Mouse (Mus musculus): ENCODE results near the gene Lect2. TPM values are rescaled to one million over a fixed set of nuclear protein-coding genes. Genes with fewer than 3 reads are reported as not detected.
A peak's percentile ranks its signal among the peaks of the same experiment; 100 is the strongest.

Gene Lect2
- total RNA-seq, 2 experiments from 2014 or later: not detected

DNA sequence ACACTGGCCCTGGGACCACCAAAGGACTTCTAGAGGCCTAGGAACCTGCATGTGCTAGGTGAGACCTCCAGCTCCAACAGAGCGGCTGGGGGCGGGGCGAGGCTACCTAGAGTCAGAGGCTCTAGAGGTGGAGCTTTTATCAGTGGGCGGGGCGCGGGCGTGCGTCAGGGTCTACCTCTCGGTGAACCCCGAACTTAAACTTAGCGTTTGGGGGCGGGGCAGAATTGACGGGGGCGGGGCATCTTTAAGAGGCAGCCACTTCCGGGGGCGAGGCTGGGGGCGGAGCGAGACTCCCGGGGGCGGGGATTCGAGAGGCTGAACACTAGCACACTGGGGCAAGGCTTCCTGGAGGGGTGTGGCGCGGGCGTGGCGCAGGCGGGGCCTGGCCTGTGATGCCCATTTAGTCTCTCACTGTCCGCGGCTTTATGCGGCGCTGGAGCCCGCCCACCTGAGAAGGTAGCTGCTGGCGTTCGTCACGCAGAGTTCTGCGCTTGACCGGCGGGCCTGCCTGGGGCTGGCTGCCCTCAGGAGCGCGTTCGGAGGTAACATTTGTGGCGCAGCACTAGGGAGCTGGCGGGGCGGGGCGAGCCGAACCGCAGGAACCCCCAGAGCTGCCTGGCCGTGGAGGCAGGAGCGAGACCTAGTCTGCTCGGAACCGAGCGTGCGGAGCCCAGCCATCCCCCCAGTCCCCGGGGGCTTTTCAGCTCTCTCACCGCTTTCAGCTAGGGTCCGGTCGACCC, 26.1 kb downstream of the Lect2 start, which contains the start of gene Fbxl21:
TSS of gene Fbxl21 (plus strand) at position 392 of the 740 bp plus-strand sequence.
- H3K4me3 ChIP-seq: peak within 1 kb of the TSS; percentile 81
- no peak for TF ChIP-seq CTCF (conservative IDR thresholded peaks at IDR 0.05)
- peak within 1 kb of the TSS; percentile 57 for H3K27ac ChIP-seq
- DNase-seq (ENCODE audit: low spot score in 2 of 2): peak; percentile 90 to 93

DNA sequence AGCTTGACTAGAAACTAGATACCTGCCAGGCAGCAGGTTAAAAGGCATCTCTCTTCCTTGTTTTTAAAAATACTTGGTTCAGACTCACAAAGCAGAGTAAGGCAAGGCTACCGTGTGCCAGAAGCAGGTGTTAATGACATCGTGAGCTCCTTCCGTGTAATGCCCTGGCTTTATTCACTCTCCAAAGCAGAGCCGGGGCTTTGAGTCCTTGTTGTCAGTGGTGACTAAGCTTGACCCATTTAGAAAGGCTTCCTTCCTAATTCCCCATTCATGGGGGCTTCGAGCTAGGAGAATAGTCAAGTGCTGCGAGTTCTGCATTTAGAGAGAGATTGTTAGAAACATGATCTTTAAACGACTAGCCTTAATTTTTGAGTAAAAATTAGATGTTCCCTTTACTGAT, 31.5 kb downstream of the Lect2 start:
- no peak for TF ChIP-seq CTCF (conservative IDR thresholded peaks at IDR 0.05)
- DNase-seq (ENCODE audit: low spot score in 2 of 2): no peak
- Histone ChIP-seq H3K4me3 (no peak overlapping the region), H3K27ac (no peak overlapping the region)

DNA sequence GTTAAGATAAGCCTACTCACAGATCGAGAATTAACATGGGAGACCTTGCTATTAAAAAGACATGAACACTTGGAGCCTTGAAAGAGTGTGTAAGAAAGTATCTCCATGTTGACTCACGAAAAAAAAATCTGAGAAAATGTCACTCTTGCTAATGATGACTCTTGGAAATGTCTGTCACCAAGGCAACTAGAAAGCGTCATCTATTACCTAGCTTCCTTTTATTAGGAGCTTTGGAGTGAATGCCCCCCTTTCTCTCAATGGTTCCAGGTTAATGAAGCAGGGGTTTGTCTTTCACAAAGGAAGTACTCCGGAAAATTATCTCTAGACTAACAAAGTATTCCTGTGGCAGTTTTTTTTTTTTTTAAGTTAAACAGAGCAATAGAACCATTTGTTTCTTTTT, 32.0 kb downstream of the Lect2 start:
- no peak overlapping the region for H3K27ac ChIP-seq
- DNase-seq (ENCODE audit: low spot score in 2 of 2): no peak
- H3K4me3 ChIP-seq: no peak overlapping the region
- TF ChIP-seq CTCF (conservative IDR thresholded peaks at IDR 0.05): no peak

DNA sequence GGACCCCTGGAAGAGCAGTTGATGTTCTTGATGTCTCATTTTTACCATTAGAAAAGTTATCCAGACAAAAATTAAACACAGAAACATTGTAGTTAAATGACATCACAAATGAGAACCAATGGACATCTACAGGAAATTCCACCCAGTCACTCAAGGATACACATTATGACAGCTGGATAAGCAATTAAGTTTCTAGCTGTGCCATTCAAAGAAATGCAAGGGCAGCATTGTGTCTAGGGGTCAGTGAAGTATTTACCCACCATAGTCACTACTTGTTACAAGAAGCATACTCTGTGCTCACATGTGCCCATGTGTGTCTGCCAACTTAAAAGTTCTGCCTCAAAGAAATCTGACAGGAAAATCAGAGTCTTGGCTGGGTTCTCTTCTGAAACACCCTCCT, 34.7 kb downstream of the Lect2 start:
- TF ChIP-seq CTCF (conservative IDR thresholded peaks at IDR 0.05): no peak
- Histone ChIP-seq H3K27ac (no peak overlapping the region), H3K4me3 (no peak overlapping the region)
- DNase-seq (ENCODE audit: low spot score in 2 of 2): no peak

DNA sequence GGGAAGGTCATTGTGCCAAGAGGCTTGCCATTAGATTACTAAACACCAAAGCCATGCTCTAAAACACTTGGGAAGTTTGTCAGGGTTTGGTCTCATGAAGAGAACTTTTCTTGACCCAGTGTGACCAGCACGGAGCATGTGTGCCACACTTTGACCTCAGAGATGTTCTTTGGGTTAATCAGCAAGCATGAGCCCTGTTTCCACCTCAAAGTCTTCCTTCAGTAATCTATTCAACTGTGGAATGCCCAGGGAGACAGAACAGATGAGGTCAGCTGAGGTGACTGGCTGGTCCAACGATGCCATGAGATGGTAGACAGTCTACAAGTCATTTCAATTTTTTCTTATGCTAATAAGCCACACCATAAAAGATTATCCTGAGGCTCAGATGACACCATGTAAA, 38.5 kb downstream of the Lect2 start:
- Histone ChIP-seq H3K27ac (no peak overlapping the region), H3K4me3 (no peak overlapping the region)
- TF ChIP-seq CTCF (conservative IDR thresholded peaks at IDR 0.05): no peak
- DNase-seq (ENCODE audit: low spot score in 2 of 2): no peak

DNA sequence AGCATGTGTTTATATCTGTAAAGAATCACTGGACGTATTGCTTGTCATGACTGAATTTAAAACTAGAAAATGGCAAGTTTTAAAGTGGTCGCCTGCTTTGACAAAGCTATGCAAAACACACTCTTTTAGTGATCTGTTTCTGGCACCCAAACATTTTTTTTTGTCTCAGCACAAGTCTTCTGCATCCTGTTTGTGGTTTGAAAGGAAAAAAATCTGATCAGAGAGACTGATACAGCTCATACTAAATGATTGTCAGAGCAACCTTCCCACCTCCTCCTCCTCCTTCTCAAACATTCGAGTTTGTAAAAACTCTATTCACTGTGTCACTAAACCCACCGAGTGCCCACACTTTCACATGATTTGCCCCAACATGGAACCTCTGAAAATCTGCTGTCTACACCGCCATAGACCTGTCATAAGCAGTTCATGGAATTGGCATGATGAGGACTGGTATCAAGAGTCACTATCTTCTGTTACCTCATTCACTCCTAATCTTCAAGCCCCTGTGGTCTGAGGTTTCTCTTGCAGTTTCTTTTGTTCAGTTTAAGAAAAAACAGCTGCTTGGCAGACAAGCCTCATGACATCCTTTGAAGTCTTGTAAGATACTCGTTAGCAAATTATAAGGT, 41.3 kb downstream of the Lect2 start:
- Histone ChIP-seq H3K27ac (no peak overlapping the region), H3K4me3 (no peak overlapping the region)
- no peak for DNase-seq (ENCODE audit: low spot score in 2 of 2)
- TF ChIP-seq CTCF (conservative IDR thresholded peaks at IDR 0.05): no peak

DNA sequence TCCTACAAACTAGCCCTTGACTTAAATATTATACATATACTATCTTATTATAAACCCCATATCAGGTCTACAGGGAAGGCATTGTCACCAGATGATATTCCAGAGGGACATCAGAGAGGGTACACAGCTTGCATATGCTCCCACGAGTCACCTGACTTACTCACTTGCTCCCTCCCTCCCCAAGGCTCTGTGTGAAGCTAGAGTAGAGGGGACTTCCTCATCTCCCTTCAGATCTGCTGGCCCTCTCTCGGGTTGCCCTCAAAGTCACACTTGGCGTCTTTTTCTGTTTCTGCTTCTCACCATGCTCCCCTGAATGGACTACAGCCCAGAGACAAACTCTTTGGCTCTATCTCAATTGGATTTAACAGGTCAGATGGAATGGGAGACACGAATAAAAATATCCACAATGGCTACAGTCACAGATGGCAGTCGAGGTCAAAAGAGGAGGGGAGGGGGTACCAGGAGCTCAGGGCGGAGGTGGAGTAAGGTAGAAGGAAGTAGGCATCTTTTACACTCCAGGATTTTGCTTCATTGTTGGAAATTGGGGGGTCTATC, 46.4 kb downstream of the Lect2 start:
- DNase-seq (ENCODE audit: low spot score in 2 of 2): no peak
- H3K4me3 ChIP-seq: no peak overlapping the region
- H3K27ac ChIP-seq: no peak overlapping the region
- TF ChIP-seq CTCF (conservative IDR thresholded peaks at IDR 0.05): no peak

DNA sequence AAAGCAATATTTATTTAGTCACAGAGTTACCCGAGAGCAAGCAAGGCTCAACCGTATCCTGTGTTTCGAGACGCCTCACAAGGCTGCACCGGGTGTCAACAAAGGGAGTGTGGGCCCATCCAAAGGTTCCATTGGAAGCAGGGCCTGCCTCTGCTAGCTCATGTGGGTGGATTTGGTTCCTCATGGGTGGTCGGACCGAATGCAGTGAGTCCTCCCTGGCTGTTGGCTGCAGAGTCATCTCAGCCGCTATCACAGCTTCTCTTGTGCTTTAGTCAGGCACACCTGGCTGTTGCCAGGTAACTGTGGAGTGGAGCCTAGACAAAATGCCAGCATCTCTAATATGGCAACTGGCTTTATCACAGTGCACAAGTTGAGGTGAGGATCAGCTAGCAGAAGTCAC, 47.7 kb downstream of the Lect2 start:
- no peak for TF ChIP-seq CTCF (conservative IDR thresholded peaks at IDR 0.05)
- Histone ChIP-seq H3K4me3 (no peak overlapping the region), H3K27ac (no peak overlapping the region)
- no peak for DNase-seq (ENCODE audit: low spot score in 2 of 2)

DNA sequence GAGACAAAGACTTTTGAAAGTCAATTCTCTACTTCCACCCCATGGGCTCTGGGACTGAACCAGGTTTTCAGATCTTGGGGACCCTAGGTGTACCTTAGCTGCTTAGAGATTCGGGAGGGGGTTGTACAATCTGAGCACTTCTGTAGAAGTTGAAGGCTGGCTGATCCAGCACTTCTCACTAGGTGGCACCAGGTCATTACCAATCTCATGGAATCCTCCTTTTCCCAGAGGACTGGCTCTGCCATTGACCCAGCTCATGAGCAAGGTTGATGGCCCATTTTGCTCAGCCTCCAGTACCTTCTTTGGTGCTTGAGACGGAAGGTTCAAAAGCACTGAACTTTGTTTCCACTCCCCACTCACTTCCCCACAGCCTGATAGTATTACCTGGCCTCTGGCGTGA, 48.2 kb downstream of the Lect2 start:
- no peak for DNase-seq (ENCODE audit: low spot score in 2 of 2)
- Histone ChIP-seq H3K27ac (no peak overlapping the region), H3K4me3 (no peak overlapping the region)
- peak; percentile 65 for TF ChIP-seq CTCF (conservative IDR thresholded peaks at IDR 0.05)

DNA sequence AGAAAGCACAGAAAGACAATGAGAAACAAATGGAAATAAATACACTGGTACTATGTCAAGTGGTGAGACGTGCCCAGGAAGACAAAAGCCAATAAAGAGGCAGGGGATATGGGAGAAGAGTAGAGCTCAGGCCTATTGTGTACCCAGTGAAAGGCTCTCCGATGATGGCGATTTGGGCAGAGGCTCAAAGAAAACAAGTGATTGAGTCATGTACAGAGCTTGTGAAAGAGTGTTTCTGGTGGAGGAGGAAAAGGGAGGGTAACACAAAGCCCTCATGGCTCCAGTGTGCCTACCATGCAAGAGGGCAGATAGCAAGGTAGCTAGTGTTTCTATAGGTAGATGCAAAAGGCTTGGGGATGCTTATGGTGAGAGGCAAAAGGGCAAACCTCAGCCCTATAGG, 53.9 kb downstream of the Lect2 start:
- DNase-seq (ENCODE audit: low spot score in 2 of 2): no peak
- H3K4me3 ChIP-seq: no peak overlapping the region
- TF ChIP-seq CTCF (conservative IDR thresholded peaks at IDR 0.05): no peak
- no peak overlapping the region for H3K27ac ChIP-seq

Other genes with a start within 250 kb of the Lect2 start
- not detected for gene Gm3045, start 121.9 kb downstream of the Lect2 start, total RNA-seq (2021)
- not detected for gene Slc25a48, start 110.1 kb downstream of the Lect2 start, total RNA-seq (2021)
- gene Il9, start 66.3 kb downstream of the Lect2 start, total RNA-seq (2021): not detected
- gene Fbxl21, start 26.0 kb downstream of the Lect2 start, total RNA-seq (2021): 1 to 10 TPM; 5.5 to 8.2 TPM
- gene Tgfbi, start 61.0 kb upstream of the Lect2 start, total RNA-seq (2021): 1 to 10 TPM; 3.1 to 3.8 TPM
- gene Smad5, start 154.5 kb upstream of the Lect2 start, total RNA-seq (2021): 10 to 100 TPM; 26.3 to 28.0 TPM
- 1 to 10 TPM in 1 of 2 experiments, under 1 TPM in 1; 0.96 to 1.6 TPM for gene Gm45623, start 205.3 kb upstream of the Lect2 start, total RNA-seq (2021)

Data from layer of hippocampus, adult 2 months (tissue).